ENCODE assay signal across 26 mouse cellular contexts in genomic region chr4:40888839-40889238, GRCm38 (mm10). TPM values are rescaled to one million over a fixed set of nuclear protein-coding genes. Genes with fewer than 3 reads are reported as not detected.
"Had no signal": no experiment of that assay in that cellular context is flagged by ENCODE, and none has a peak within 500 bp of the region (broad histone marks: within the 10 kb centered on the region; RNA-seq: fewer than 3 reads in every experiment).

No protein-coding gene starts in this region.

- H3K9me3 ChIP-seq: intestine, embryonic 15.5 days; kidney, embryonic 15.5 days; limb, embryonic 15.5 days; lung, embryonic 15.5 days; midbrain, embryonic 12.5 days; midbrain, embryonic 15.5 days; neural tube, embryonic 12.5 days; neural tube, embryonic 15.5 days; stomach, embryonic 15.5 days had no signal

- DNase-seq: kidney, adult 11 months; kidney, adult 8-10 months; kidney, postnatal 10 days; kidney, postnatal 36 days; layer of hippocampus, adult 9-11 months; lung, postnatal 10 days; right cerebral cortex, adult 18-20 months; right cerebral cortex, postnatal 14 days; right cerebral cortex, postnatal 4 days; spleen, adult 18-20 months; thymus, postnatal 25 days had no signal

- H3K4me1 ChIP-seq: intestine, embryonic 15.5 days; midbrain, embryonic 12.5 days; midbrain, embryonic 15.5 days; neural tube, embryonic 12.5 days; neural tube, embryonic 15.5 days; stomach, embryonic 15.5 days had no signal

- H3K4me2 ChIP-seq: intestine, embryonic 15.5 days; kidney, embryonic 15.5 days; limb, embryonic 15.5 days; lung, embryonic 15.5 days; midbrain, embryonic 12.5 days; midbrain, embryonic 15.5 days; neural tube, embryonic 12.5 days; neural tube, embryonic 15.5 days; stomach, embryonic 15.5 days had no signal

- H3K9ac ChIP-seq: intestine, embryonic 15.5 days; kidney, embryonic 15.5 days; limb, embryonic 15.5 days; liver, embryonic 14.5 days; lung, embryonic 15.5 days; midbrain, embryonic 12.5 days; midbrain, embryonic 15.5 days; neural tube, embryonic 12.5 days; neural tube, embryonic 15.5 days; stomach, embryonic 15.5 days had no signal

- H3K36me3 ChIP-seq: intestine, embryonic 15.5 days; kidney, embryonic 15.5 days; limb, embryonic 15.5 days; lung, embryonic 15.5 days; midbrain, embryonic 12.5 days; midbrain, embryonic 15.5 days; neural tube, embryonic 12.5 days; neural tube, embryonic 15.5 days; stomach, embryonic 15.5 days had no signal

- H3K4me3 ChIP-seq: intestine, embryonic 15.5 days; kidney, embryonic 15.5 days; limb, embryonic 15.5 days; lung, embryonic 15.5 days; midbrain, embryonic 12.5 days; midbrain, embryonic 15.5 days; neural tube, embryonic 12.5 days; neural tube, embryonic 15.5 days; stomach, embryonic 15.5 days had no signal

- H3K27me3 ChIP-seq: intestine, embryonic 15.5 days; kidney, embryonic 15.5 days; limb, embryonic 15.5 days; lung, embryonic 15.5 days; midbrain, embryonic 12.5 days; midbrain, embryonic 15.5 days; neural tube, embryonic 12.5 days; neural tube, embryonic 15.5 days; stomach, embryonic 15.5 days had no signal

- H3K27ac ChIP-seq: intestine, embryonic 15.5 days; kidney, embryonic 15.5 days; limb, embryonic 15.5 days; liver, embryonic 14.5 days; lung, embryonic 15.5 days; midbrain, embryonic 12.5 days; midbrain, embryonic 15.5 days; neural tube, embryonic 12.5 days; neural tube, embryonic 15.5 days; stomach, embryonic 15.5 days had no signal

- ATAC-seq: intestine, embryonic 15.5 days; midbrain, embryonic 15.5 days had no signal

RNA-seq across cellular contexts. Expression of gene Spink4, which starts 31.0 kb away (rescaled TPM):
- total RNA-seq: layer of hippocampus, adult 18-20 months; layer of hippocampus, postnatal 25 days; left cerebral cortex, adult 18-20 months; left cerebral cortex, postnatal 25 days had no signal
- polyA plus RNA-seq: limb, embryonic 11.5 days; limb, embryonic 15.5 days; midbrain, embryonic 12.5 days; midbrain, embryonic 15.5 days; neural tube, embryonic 12.5 days; neural tube, embryonic 15.5 days had no signal
